Mouse (Mus musculus) heart, postnatal 0 days (tissue): ENCODE results near the gene Gm10718.
"Not testable (repeated sequence)": the region's sequence is repeated elsewhere in the genome, so short reads cannot be mapped to it uniquely, and the experiment has no call there.

Experiments
- CTCF ChIP-seq: IDR thresholded peaks from 2 replicates; pipeline ENCODE4 v1.5.1; 2016; ENCODE audit warnings: antibody characterized with exemption, control low read depth, low read depth
- EP300 ChIP-seq: IDR thresholded peaks from 2 replicates; pipeline ENCODE4 v1.6.1; 2016; ENCODE audit warnings: antibody characterized with exemption, low read depth

DNA sequence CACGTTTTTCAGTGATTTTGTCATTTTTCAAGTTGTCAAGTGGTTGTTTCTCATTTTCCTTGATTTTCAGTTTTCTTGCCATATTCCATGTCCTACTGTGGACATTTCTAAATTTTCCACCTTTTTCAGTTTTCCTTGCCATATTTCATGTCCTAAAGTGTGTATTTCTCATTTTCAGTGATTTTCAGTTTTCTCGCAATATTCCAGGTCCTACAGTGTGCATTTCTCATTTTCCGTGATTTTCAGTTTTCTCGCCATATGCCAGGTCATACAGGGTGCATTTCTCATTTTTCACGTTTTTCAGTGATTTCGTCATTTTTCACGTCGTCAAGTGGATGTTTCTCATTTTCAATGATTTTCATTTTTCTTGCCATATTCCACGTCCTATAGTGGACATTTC lies 4.4 kb upstream of the Gm10718 start:
- not testable (repeated sequence) for TF ChIP-seq CTCF, EP300
